Mouse (Mus musculus): ENCODE results near the gene Dlgap1.
"Not testable (repeated sequence)": the region's sequence is repeated elsewhere in the genome, so short reads cannot be mapped to it uniquely, and the experiment has no call there.

Dlgap1 gene

GRCm38 (mm10) chr17:70805866-70806265 lies 837.0 kb downstream of the Dlgap1 start:
- peak; percentile 58 for DNase-seq (ENCODE audit: low read depth, low spot score)

- DNase-seq (ENCODE audit: low read depth, low spot score), result no peak
Observed at GRCm38 (mm10) chr17:70806600-70806999, 837.7 kb downstream of the Dlgap1 start.

DNA sequence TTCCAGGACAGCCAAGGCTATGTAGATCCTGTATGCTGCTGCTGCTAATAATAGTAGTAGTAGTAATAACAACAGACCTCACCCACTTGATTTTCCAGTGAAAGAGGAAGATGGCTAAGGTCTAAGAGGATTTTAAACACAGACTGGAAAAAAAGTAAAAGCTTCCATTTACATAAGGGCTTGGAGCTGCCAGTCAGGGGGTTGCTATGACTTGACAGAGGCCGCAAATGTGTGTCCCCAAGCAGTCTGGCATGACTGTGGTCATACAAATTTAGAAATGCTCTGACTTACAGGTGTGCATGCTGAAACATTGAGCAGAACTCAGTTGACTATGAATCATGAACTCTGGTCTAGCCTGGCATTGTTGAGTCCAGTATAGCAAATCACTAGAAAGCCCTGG lies 839.0 kb downstream of the Dlgap1 start:
- DNase-seq (ENCODE audit: low read depth, low spot score), result peak; percentile 86

DNA sequence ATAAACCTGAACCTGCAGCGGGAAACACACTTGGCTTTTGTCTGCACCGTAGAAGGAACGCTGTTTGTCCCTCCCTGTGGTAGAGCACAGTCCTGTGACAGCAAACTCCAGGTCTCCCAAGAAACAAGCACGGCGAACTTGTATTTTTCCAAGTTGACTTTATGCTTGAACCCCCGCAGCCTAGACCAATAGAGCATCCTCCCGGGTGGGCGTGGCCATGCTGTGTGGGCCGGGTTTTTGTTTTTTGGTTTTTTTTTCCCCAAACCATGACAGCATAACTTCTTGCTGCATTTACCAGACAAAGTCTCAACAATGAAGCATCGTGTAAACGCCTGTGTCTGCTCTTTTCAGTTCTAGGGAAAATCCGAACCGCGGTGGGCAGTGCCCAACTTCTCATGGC lies 840.0 kb downstream of the Dlgap1 start:
- DNase-seq (ENCODE audit: low read depth, low spot score), result peak; percentile 52

DNA sequence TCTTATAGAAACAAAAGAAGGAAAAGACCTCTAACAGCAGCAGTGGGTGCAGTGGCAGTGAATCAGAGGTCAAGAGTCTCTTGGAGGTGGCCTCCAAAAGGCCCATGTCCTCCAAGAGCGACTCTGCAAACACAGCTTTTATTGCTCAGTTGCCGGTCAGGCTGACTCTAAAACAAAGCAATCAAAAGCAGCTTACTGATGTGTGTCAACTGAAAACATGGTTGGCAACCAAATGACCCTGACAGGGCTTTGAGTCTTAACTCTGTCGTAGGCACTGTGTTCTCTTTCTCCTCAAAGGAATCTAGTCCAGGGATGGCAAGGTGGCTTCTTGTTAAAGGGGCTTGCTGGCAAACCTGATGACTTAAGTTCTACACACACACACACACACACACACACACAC lies 840.9 kb downstream of the Dlgap1 start:
- no peak for DNase-seq (ENCODE audit: low read depth, low spot score)

DNA sequence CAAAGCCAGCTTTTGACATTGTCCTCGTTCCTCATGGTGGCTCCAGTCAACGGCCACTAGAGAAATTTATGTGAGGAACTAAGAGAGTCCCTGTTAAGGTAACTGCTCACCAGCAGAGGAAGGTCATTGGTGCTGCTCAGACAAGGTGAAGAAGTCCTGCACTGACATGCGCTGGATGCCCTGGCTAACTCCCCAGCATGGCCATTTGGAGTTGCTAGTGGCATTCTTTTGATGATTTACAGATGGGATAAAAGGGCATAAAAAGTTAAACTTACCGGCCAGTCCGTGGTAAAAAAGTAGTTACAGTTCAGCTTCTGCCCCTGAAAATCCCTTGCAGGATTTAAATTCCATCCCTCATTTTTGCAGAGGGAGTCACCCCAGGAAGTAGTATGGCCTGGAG lies 841.9 kb downstream of the Dlgap1 start:
- DNase-seq (ENCODE audit: low read depth, low spot score), result no peak

DNA sequence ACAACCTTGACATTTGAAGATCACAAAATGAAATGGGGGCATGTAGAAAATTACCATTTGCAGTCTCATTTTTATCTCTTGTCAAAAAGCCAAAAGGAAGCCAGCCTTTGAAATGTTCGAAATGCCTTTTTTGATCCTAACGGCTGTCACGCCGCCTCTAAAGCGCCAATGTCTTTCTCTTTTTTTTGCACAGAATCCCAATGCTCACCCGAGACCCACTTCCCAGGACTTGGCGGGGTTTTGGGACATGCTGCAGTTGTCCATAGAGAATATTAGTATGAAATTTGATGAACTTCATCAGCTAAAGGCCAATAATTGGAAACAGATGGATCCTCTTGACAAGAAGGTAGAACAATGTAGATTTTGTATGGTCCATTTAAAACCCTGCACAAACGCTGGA lies 846.1 kb downstream of the Dlgap1 start:
- no peak for DNase-seq (ENCODE audit: low read depth, low spot score)

DNA sequence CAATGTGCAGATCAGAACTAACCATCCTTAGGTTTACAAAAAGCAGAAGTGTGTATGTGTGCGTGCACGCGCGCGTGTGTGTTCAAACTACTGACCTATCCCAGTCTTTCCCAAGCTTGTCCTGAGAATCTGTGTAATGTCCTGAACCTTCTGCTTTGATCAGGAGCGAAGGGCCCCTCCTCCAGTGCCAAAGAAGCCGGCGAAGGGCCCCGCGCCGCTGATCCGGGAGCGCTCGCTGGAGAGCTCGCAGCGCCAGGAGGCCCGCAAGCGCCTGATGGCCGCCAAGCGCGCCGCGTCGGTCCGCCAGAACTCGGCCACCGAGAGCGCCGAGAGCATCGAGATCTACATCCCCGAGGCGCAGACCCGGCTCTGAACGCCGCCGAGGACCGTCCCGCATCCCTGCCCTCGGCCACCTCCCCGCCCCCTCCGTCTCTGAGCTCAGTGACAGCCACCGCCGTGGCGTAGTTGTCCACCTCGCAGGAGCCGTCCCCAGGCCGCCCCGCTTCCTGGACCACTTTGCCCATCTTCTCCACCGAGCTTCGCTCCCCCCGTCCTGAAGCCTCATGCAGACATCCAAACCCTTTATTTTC lies 849.1 kb downstream of the Dlgap1 start:
- no peak for DNase-seq (ENCODE audit: low read depth, low spot score)

DNA sequence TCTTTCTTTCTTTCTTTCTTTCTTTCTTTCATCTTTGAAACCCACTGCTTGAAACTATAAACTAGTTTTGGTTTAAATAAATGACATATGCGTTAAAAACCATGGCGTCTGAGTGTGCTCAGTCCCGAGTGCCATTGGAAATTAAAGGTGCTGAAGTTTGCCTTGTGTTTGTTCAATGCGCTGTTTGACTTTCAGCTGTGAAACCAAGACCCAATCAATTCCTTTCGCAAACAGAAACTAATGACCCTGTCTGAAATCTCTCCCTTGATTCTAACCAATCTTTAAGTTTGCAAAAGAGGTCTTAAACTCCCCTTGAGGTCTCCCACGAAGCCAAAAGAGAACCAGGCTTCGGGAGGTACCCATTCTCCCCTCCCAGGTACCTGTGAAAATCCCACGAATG lies 854.2 kb downstream of the Dlgap1 start:
- DNase-seq (ENCODE audit: low read depth, low spot score), result no peak

DNA sequence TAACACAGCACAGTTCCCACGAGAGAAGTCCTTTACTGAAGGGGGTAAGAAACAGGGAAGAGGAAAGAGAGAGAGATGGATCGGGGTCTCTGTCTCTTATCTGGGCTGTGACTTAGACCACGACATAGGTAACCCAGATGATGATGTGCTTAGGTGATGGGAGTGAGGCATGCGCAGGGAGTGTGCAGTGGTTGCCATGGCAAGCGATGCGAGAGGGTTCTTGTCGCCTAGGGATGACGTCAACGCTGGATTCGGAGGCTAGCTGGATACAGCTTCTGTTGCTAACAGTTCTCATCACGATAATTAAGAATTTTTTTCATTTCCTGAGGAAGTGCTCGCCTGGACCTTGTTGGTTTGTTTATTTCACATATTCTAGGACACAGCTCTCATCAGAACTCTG lies 857.4 kb downstream of the Dlgap1 start:
- DNase-seq (ENCODE audit: low read depth, low spot score), result no peak

DNA sequence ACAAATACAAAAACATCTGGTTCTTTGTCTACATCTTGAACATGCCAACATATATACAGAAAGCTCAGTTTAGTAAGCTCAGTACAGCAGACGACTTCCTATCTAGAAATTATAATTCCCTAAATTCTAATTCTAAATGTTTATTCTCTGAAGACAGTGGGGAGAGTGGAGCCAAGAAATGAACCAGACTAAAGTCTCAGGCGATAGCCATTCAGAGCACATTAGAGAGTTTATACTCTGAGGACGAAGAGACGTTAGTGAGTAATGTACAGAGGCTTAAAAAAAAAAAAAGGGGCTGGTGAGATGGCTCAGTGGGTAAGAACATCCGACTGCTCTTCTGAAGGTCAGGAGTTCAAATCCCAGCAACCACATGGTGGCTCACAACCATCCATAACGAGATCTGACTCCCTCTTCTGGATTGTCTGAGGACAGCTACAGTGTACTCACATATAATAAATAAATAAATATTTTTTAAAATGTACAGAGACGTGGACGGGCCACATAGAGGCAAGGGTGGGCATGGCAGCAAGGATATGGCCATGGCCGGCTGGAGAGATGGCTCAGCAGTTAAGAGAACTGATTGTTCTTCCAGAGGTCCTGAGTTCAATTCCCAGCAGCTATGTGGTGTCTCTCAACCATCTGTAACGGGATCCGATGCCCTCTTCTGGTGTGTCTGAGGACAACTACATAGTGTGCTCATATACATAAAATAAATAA lies 858.7 kb downstream of the Dlgap1 start:
- DNase-seq (ENCODE audit: low read depth, low spot score), result not testable (repeated sequence)

- DNase-seq (ENCODE audit: low read depth, low spot score), result no peak
Observed at GRCm38 (mm10) chr17:70828180-70828528, 859.3 kb downstream of the Dlgap1 start.

DNA sequence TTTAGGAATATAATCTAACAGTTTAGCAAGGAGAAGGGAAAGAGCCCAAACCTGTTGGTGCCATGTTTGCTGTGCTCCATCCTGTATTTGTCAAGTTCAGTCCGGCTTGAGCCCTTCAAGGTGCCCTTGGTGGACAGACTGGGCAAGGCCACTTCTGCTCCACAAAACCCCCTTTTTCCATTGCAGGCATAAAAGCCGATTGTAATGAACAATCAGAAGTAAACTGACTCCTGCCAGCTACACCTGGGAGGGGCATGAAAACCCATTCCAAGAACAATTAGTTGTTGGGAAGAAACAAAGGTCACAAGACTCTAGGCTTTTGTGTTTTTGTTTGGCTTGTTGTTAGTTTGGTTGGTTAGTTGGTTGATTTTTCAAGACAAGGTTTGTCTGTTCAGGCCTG lies 859.7 kb downstream of the Dlgap1 start:
- DNase-seq (ENCODE audit: low read depth, low spot score), result no peak

DNA sequence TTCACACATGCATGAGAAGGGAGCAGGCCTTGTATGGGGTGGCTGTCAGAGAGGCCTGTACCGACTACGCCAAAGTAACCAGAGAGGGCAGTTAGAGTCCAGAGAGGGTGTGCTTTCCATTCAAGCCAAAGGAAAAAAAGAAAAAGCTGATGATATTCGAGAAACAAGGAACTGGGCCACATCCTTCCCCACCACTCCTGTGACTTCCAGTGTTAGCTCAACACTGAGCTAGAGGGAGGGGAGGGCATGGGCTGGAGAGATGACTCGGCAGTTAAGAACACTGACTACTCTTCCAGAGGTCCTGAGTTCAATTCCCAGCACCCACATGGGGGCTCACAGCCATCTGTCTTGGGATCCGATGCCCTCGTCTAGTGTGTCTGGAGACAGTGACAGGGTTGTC lies 860.3 kb downstream of the Dlgap1 start:
- no peak for DNase-seq (ENCODE audit: low read depth, low spot score)

DNA sequence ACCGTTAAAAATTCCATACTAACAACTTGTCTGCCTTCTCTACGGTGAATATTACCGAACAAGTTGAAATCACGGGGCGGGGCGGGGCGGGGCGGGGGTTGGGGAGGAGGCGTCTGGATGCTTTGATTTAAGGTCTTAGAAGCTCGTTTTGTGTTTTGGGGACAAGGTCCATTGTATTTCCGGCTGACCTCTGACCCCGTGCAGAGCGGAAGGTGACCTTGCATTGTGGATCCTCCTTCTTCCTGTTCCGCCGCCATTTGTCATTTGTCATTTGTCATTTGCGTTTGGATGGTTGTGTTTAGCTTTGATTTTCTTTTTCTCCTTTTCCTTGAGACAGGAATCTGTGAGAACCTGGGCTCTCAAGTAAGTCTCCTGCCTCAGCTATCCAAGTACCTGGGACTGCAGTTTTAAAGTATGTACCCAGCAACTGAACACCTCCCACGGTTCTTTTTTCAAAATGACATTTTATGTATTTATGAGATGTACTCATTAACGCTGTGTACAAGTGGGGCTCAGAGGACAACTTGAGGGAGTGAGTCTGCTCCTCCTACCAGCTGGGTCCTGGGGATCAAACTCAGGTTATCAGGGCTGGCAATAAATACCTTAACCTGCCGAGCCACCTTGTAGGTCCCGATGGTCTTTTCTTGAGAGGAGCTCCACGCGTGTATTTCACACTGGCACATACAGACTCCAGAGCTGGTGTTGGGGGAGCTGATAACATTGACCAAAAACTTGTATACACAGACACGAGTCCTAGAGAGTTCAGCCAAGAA lies 861.3 kb downstream of the Dlgap1 start:
- DNase-seq (ENCODE audit: low read depth, low spot score), result no peak

DNA sequence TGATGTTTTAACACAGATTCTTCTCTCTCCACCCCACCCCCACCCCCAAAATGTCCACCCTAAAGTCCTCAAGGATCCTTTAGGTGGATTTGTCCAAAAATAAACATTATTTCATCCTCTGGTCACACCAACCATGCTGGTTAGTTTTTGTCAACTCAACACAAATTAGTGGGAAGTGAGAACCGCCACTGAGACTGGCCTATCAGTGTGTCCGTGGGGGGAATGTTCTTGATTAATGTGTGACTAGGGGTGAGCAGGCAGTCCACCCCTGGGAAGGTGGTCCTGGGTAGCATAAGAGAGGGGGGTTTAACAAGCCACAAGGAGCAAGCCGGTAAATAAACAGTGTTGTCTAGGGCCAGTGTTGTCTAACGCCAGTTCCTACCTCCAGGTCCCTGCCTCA lies 862.7 kb downstream of the Dlgap1 start:
- DNase-seq (ENCODE audit: low read depth, low spot score), result no peak

DNA sequence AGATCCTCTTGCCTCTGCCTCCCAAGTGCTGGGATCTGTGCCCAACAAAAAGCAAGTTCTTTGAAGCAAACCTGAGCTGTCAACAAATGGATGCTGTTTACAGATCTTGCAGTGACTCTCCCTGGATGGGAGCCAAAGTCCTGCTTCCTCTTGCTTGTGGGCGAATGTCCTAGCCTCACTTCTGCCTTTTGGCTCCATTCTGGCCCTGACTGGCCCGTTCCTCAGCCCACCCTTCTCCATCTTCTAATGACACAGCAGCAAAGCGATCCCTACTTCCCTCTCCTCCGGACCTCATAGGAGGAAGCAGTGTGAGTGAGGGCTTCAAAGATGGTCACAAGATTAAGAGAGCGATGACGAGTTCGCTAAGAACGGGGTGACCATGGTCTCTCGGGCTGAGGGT lies 863.7 kb downstream of the Dlgap1 start:
- DNase-seq (ENCODE audit: low read depth, low spot score), result peak; percentile 28

- peak; percentile 47 for DNase-seq (ENCODE audit: low read depth, low spot score)
Observed at GRCm38 (mm10) chr17:70834430-70834965, 865.6 kb downstream of the Dlgap1 start.

DNA sequence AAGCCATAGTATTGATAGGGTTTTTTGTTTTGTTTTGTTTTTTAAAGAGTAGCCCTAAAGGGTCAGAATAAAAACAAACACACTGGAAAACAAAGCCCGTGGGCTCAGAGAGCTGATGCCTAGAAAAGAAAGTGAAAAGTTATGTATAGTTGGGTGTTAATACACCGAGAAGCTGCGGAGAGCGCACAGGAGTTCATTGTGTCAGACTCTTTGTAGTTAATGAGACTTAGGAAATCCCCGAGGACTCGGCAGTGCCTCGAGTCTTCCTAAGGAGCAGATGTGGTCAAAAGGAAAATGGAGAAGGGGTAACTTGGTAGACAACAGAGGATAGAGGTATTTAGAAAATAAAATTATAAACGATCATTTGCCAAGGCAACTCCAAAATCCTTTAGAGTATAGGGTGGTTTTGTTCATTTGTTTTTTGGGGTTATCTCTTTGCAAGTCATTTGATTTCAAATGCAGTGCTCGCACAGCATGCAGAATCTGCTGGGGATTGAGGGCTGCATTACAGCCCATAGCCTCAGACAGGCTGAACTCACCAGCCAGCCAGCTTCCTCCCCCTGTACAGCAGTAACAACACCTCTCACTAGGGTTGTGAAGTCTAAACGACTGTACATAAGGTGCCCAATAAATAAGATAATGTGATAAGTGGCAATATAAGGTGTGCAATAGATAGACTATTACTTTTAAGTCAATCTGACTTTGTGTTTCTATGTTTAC lies 866.4 kb downstream of the Dlgap1 start:
- DNase-seq (ENCODE audit: low read depth, low spot score), result peak; percentile 39

DNA sequence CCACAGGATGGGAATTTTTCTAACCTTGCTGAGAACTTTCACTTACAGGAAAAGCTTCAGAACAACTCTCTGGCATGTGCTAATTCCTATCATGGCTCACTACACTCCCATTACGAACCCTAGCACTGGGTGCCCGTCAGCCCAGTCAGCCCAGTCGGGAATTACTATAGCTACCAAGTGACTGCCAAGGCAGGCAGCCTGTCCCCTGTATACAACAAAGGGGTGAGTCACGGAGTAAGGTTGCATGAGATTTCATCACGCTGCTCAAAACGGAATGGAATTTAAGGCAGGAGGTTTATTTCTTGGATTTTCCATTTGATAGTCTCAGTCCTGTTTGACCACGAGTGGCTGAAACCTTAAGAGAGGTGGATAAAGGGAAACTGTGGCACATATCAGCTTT lies 867.9 kb downstream of the Dlgap1 start:
- no peak for DNase-seq (ENCODE audit: low read depth, low spot score)

GRCm38 (mm10) chr17:70837474-70837873 lies 868.6 kb downstream of the Dlgap1 start:
- not testable (repeated sequence) for DNase-seq (ENCODE audit: low read depth, low spot score)

DNA sequence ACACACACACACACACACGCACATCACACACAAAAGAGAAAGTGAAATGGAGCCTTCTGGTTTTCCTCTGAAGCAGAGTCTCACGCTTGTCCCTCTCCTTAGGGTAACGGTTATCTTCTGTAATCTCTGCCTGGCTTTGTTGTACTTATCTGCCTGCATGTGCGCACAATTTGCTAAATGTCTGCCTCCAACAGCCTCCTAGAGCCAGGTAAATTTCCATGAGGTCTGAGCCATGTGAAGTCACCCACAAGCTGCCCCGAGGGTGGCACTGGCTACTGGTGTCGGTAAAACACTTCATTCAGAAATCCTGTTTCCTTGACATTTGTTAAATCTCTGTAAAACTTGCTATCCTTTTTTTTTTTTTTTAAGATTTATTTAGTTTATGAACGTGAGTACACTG lies 869.2 kb downstream of the Dlgap1 start:
- DNase-seq (ENCODE audit: low read depth, low spot score), result no peak

Measured in A20 (cell line).